Mouse (Mus musculus) 416B (cell line): ENCODE data around the gene Hoxc11.

Source experiments
- DNase-seq: peaks from one replicate; pipeline ENCODE4 v3.0.0; 2011; ENCODE audit warnings: low read depth

Gene Hoxc11

GRCm38 (mm10) chr15:102954192-102955006 is at the start of gene Hoxc11:
Hoxc11 (plus strand) TSS chr15:102954427.
- no peak for DNase-seq

GRCm38 (mm10) chr15:102904946-102905345 is 49.3 kb upstream of the Hoxc11 start:
- DNase-seq, result no peak

DNA sequence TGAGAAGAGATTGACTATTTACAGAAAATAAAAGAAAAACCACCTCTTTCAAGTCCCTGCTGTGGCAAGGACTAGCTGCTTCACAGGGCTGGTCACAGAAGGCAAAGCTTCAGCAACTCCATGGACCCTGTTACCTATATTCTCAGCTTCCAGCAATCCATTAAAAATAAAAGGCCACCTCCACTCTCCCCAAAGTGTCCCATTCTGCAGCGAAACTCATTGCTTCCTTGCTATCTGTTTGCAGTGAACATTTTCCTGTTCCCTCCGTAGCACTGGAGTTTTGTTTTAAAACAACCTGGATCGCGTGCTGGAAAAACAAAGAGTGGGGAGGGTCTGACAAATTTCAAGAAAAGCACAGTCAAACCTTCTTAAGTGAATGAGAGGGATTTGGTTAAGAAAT is 44.7 kb upstream of the Hoxc11 start:
- no peak for DNase-seq

DNA sequence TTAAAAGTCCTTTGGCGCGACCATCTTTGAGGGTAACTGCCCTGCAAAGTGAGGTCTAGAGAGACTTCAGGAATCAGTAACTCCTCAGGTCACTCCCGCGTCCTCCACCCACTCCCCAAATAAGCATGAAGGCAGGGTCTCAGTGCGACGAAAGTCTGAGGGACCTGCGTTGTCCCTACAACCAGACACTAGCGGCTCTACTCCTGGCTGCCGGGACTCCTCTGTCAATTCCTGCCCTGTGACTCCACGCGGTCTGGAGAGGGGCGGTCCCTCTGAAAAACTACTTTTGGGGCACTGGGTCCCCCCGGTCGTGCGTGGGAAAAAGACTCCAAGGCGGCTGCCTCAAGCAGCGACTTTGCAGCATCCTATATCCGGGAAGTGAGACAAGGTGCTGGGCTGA is 44.2 kb upstream of the Hoxc11 start:
- no peak for DNase-seq

- DNase-seq, result no peak
Observed at GRCm38 (mm10) chr15:102910496-102911095, 43.6 kb upstream of the Hoxc11 start.

GRCm38 (mm10) chr15:102913038-102913585 is 41.1 kb upstream of the Hoxc11 start:
- no peak for DNase-seq

DNA sequence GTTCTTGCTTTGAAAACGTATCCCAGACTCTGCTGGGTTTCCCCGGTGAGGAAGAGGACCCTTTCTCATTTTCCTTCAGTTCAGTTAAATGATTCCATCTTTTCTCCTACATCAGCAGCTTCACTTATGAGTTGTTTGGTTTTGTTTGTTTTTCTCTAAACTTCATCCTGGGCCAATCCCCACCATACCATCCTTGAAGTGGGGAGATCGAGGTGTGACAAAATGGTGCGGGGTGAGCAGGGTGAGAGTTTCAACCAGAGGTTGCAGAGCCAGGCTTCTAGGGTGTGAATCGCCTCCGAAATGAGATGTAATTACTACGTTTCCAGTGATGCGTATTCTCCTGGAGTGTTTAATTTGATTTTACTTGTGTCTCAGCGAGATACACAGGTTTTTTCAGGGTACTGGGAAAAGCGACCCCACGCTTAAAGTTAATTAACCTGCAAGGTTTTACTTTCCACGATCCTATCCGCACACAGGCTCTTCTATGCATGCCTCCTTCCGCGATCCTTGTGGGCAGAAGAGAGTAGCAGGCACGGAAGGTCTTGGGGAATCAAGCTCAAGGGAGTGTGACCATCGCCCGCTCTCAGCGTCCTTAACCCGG is 36.2 kb upstream of the Hoxc11 start:
- no peak for DNase-seq

DNA sequence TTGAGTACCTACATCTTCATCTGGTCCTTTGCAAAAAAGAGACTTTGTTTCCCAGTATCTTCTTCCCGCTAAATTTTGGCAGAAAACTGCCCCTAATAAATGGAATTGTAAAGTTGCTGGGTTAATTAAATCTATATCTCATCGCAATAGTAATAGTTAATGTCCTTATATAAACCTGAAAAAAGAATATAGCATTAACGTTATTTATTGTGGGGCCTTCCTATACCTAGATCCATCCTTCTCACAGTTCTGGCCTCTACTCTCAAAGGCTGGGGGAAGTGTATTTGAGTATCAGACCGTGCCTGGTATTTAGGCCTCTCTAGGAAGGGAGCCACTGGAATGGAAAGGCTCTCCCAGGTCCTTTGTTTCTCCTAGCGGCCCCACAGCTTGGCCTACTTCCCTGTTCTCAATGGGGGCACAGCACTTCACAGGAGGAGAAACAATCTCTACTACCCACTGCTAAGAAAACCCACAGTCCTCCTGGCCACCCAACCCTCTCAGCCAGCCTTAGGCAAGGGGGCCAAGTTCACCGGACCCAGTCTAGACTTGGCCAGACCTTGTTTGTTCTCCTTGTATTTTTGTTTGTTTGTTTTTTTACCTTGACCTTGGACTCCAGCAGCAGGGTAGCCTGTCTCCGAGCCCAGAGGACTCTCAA is 35.5 kb upstream of the Hoxc11 start:
- no peak for DNase-seq

- no peak for DNase-seq
Observed at GRCm38 (mm10) chr15:102919336-102920180, 34.7 kb upstream of the Hoxc11 start.

GRCm38 (mm10) chr15:102920619-102921018 is 33.6 kb upstream of the Hoxc11 start:
- no peak for DNase-seq

GRCm38 (mm10) chr15:102921053-102922011 is 32.9 kb upstream of the Hoxc11 start, which contains the start of gene Hoxc13:
Hoxc13 (plus strand) TSS chr15:102921103.
- no peak for DNase-seq

DNA sequence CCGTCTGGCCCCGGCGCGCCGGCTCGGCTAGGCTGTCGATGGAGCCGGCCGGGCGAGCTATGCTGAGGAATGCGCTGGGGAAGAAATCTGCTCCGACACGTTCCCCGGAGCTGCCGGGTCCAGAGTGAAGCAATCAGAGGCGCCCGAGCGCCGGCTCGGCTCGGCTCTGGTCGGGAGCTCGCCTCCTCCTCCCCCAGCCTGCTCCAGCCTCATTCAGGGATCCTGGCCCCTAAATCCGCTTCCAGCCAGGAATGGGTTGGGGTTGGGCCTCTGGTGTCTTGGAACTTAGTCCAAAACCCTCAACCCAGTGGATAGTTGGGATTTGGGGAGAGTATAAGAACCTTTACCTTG is 32.2 kb upstream of the Hoxc11 start:
- no peak for DNase-seq

DNA sequence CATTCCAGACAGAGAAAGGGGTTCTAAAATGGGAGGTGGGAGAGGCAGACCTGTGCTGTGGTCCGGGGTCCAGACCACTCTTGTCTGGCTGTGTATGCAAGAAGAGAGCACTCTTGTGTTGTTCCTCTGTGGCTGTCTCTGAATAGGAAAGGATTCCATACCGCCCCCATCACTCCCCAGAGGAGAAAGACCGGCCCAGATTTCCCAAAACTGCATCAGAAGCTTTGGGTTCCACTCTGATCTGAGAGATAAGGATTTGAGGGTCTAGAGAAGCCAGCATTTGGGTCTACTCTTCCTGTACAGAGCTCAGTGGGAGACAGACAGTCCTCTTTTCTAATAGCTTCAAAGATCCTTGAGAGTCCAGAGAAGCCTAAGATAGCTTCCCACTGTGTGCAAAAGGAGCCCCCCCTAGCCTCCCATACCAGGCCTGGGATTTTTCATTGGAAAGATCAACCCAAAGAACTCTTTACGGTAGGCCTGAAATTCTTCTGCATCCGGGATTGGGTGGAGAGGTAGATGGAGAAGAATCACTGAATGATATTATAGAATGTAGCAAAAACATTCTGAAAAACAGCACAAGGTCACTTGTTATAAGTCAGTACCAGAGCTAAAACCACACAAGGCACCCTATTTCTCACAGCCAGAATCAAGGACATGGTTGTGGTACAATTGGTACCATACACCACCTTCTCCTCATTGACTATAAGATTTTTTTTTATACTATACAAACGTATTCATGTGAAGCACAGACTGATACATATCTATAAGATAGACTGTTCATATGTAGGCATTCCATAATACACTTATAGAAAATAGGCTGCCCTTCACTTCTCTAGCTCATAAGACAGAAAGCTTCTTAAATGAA is 31.4 kb upstream of the Hoxc11 start:
- no peak for DNase-seq

GRCm38 (mm10) chr15:102927032-102927645 is 27.1 kb upstream of the Hoxc11 start:
- DNase-seq, result no peak

- no peak for DNase-seq
Observed at GRCm38 (mm10) chr15:102931706-102932358, 22.4 kb upstream of the Hoxc11 start.

DNA sequence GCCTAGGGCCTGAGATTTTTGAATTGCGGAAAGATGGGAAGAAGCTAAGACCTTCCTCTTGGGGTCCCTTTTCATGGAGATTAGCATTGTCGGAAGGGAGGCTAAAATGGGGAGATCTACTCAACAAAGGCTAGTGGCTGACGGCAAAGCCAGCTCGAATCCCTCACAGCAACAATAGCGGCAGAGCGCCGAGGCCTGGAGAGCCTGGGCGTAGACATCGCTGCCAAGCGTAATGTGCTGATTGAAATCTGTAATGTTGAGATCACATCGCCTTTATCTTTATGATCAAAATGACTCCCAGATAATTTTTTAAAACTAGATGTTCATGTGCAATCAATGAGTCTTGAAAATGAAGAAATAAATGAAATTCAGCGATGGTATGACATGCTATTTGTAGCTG is 19.8 kb upstream of the Hoxc11 start:
- no peak for DNase-seq

- DNase-seq, result no peak
Observed at GRCm38 (mm10) chr15:102934897-102935296, 19.3 kb upstream of the Hoxc11 start.

DNA sequence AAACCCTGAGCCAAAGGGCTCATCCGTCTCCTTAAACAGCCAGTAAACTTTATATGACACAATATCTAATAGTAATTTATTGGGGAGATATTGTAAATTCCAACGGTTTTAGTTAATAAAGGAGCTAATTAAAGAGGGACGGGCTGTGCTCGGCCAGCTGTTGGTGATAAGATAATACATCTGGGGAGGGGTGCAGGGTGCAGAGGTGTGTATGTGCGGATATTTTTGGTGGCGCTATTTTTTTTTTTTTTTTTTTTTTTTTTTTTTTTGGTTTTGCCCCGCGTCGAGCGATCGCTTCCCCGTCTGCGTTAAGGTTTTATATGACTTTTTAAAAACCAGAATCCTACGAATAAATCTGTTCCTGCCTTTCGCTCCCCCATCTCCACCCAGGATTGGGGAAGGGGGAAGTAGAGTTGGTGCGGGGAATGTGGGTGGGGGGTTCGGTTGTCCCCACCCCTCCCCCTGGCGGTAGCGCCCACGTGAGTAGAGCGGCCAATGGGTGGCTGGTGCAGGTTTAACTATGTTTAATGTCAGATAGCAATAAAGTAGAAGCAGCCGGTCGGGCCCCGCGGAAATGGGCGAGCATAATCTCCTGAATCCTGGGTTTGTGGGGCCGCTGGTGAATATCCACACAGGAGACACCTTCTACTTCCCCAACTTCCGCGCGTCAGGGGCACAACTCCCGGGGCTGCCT is 17.8 kb upstream of the Hoxc11 start, which contains the start of gene Hoxc12:
Gene Hoxc12, plus strand, starts transcription at position 479 of the 694 bp plus-strand sequence.
- no peak for DNase-seq
